Mouse (Mus musculus) lung, embryonic 16.5 days (tissue): ENCODE measurements around the gene Trmu. TPM values are rescaled to one million over a fixed set of nuclear protein-coding genes. Genes with fewer than 3 reads are reported as not detected.

Experiments
- ATAC-seq: fragments of 200-750 bp; cut with Nextera tagmentation; 2 replicates; pipeline ENCODE4 v1.8.0; 2017; ENCODE audit warnings: low read depth, mild to moderate bottlenecking, moderate library complexity
- H3K27ac ChIP-seq: fragments of 300-500 bp; sonication (generic); 2 replicates; pipeline ENCODE4 v1.5.1; 2014; ENCODE audit warnings: mild to moderate bottlenecking, control low read depth, low read length
- H3K27me3 ChIP-seq: fragments of 300-500 bp; sonication (generic); 2 replicates; pipeline ENCODE4 v1.6.1; 2014; ENCODE audit warnings: low read depth, low read length, mixed read lengths; ENCODE audit not compliant: control insufficient read depth, insufficient read depth
- H3K36me3 ChIP-seq: fragments of 300-500 bp; sonication (generic); 2 replicates; pipeline ENCODE4 v1.6.1; 2014; ENCODE audit warnings: low read length; ENCODE audit not compliant: control insufficient read depth, insufficient read depth
- H3K4me1 ChIP-seq: fragments of 300-500 bp; sonication (generic); replicated peaks from 2 replicates; pipeline ENCODE4 v1.6.1; 2014; ENCODE audit warnings: low read length, mixed read lengths; ENCODE audit not compliant: control insufficient read depth, insufficient read depth
- H3K4me2 ChIP-seq: fragments of 300-500 bp; sonication (generic); 2 replicates; pipeline ENCODE4 v1.6.1; 2014; ENCODE audit warnings: low read depth, low read length, control low read depth
- H3K4me3 ChIP-seq: fragments of 300-500 bp; sonication (generic); 2 replicates; pipeline ENCODE4 v1.5.1; 2014; ENCODE audit warnings: mild to moderate bottlenecking, low read length, control low read depth
- H3K9ac ChIP-seq: fragments of 300-500 bp; sonication (generic); 2 replicates; pipeline ENCODE4 v1.6.1; 2014; ENCODE audit warnings: low read length, control low read depth
- H3K9me3 ChIP-seq: fragments of 300-500 bp; sonication (generic); 2 replicates; pipeline ENCODE4 v1.6.1; 2016; ENCODE audit warnings: low read length; ENCODE audit not compliant: control insufficient read depth
- WGBS: fragments of 180-500 bp; shearing (Covaris S2); extraction: QIAGEN DNeasy Blood & Tissue Kit; methylation state at CpG from one replicate; pipeline ENCODE4 v1.1.7; 2014; 5-methylcytosine and 5-hydroxymethylcytosine counted together
- polyA plus RNA-seq: library from polyadenylated mRNA; unstranded; fragments of >200 nt; fragmentation: Nextera tagmentation; extraction: Ambion mirVana; gene quantifications from 2 replicates; pipeline ENCODE4 v1.2.1, GENCODE M21; 2015

The Trmu gene
- polyA plus RNA-seq = 41.6 and 48.8 TPM in 2 replicates

GRCm38 (mm10) chr15:85878848-85879497 lies at the start of gene Trmu:
Gene Trmu (plus strand): TSS chr15:85879312.
- Histone ChIP-seq H3K36me3 (peaks cover 31% of the 10 kb centered on the region), H3K4me2 (peak within 1 kb of the TSS; percentile 92), H3K9me3 (no peaks in the 10 kb centered on the region), H3K4me1 (peaks cover 13% of the 10 kb centered on the region), H3K4me3 (peak within 1 kb of the TSS; percentile 88), H3K27ac (peak within 1 kb of the TSS; percentile 90), H3K9ac (peak within 1 kb of the TSS; percentile 92), H3K27me3 (no peaks in the 10 kb centered on the region)
- ATAC-seq = peak; percentile 97
- WGBS = under 1% methylated on average over 48 of the region's 50 CpGs

GRCm38 (mm10) chr15:85829470-85829869 lies 49.6 kb upstream of the Trmu start:
- 73% methylated on average over 5 of the region's 5 CpGs for WGBS
- no peak overlapping the region for H3K27ac ChIP-seq
- ATAC-seq = no peak
- H3K4me2 ChIP-seq = no peak overlapping the region
- H3K9ac ChIP-seq = no peak overlapping the region
- H3K4me3 ChIP-seq = no peak overlapping the region
- H3K4me1 ChIP-seq = peaks cover 7% of the 10 kb centered on the region
- H3K27me3 ChIP-seq = no peaks in the 10 kb centered on the region
- no peaks in the 10 kb centered on the region for H3K9me3 ChIP-seq
- H3K36me3 ChIP-seq = no peaks in the 10 kb centered on the region

GRCm38 (mm10) chr15:85831954-85832590 lies 47.0 kb upstream of the Trmu start, which contains the start of gene Ttc38:
Gene Ttc38 (plus strand): TSS chr15:85832306.
- H3K9me3 ChIP-seq = no peaks in the 10 kb centered on the region
- WGBS = 2% methylated on average over 27 of the region's 27 CpGs
- H3K36me3 ChIP-seq = no peaks in the 10 kb centered on the region
- H3K4me2 ChIP-seq = peak within 1 kb of the TSS; percentile 83
- peaks cover 7% of the 10 kb centered on the region for H3K4me1 ChIP-seq
- peak within 1 kb of the TSS; percentile 74 for H3K9ac ChIP-seq
- H3K4me3 ChIP-seq = peak within 1 kb of the TSS; percentile 68
- peak; percentile 91 for ATAC-seq
- no peaks in the 10 kb centered on the region for H3K27me3 ChIP-seq
- no peak within 1 kb of the TSS for H3K27ac ChIP-seq

- Histone ChIP-seq H3K9ac (peak overlapping the region; percentile 74), H3K9me3 (no peaks in the 10 kb centered on the region), H3K36me3 (no peaks in the 10 kb centered on the region), H3K4me2 (peak overlapping the region; percentile 83), H3K4me3 (peak overlapping the region; percentile 68), H3K4me1 (peaks cover 7% of the 10 kb centered on the region), H3K27ac (no peak overlapping the region), H3K27me3 (no peaks in the 10 kb centered on the region)
- WGBS = 46% methylated on average over 8 of the region's 8 CpGs
- ATAC-seq = no peak
Measured at GRCm38 (mm10) chr15:85832599-85832998, 46.5 kb upstream of the Trmu start.

GRCm38 (mm10) chr15:85835335-85835734 lies 43.8 kb upstream of the Trmu start:
- WGBS = 44% methylated on average over 3 of the region's 3 CpGs
- no peaks in the 10 kb centered on the region for H3K27me3 ChIP-seq
- peaks cover 7% of the 10 kb centered on the region for H3K4me1 ChIP-seq
- H3K27ac ChIP-seq = no peak overlapping the region
- ATAC-seq = no peak
- H3K4me3 ChIP-seq = no peak overlapping the region
- H3K36me3 ChIP-seq = no peaks in the 10 kb centered on the region
- H3K9ac ChIP-seq = no peak overlapping the region
- no peak overlapping the region for H3K4me2 ChIP-seq
- H3K9me3 ChIP-seq = no peaks in the 10 kb centered on the region

GRCm38 (mm10) chr15:85836887-85837286 lies 42.2 kb upstream of the Trmu start:
- no peaks in the 10 kb centered on the region for H3K27me3 ChIP-seq
- no peak overlapping the region for H3K4me2 ChIP-seq
- 87% methylated on average over 5 of the region's 5 CpGs for WGBS
- H3K36me3 ChIP-seq = no peaks in the 10 kb centered on the region
- no peak for ATAC-seq
- H3K9me3 ChIP-seq = no peaks in the 10 kb centered on the region
- no peak overlapping the region for H3K4me3 ChIP-seq
- H3K4me1 ChIP-seq = peaks cover 4% of the 10 kb centered on the region
- no peak overlapping the region for H3K9ac ChIP-seq
- H3K27ac ChIP-seq = no peak overlapping the region

- Histone ChIP-seq H3K4me1 (no peaks in the 10 kb centered on the region), H3K9ac (no peak overlapping the region), H3K4me3 (no peak overlapping the region), H3K27ac (no peak overlapping the region), H3K4me2 (no peak overlapping the region), H3K27me3 (no peaks in the 10 kb centered on the region), H3K36me3 (no peaks in the 10 kb centered on the region), H3K9me3 (no peaks in the 10 kb centered on the region)
- no peak for ATAC-seq
- WGBS = 44% methylated on average over 6 of the region's 6 CpGs
Measured at GRCm38 (mm10) chr15:85840983-85841382, 38.1 kb upstream of the Trmu start.

GRCm38 (mm10) chr15:85841796-85842360 lies 37.2 kb upstream of the Trmu start:
- Histone ChIP-seq H3K9ac (no peak overlapping the region), H3K4me1 (no peaks in the 10 kb centered on the region), H3K9me3 (no peaks in the 10 kb centered on the region), H3K36me3 (no peaks in the 10 kb centered on the region), H3K4me3 (no peak overlapping the region), H3K27ac (no peak overlapping the region), H3K4me2 (no peak overlapping the region), H3K27me3 (no peaks in the 10 kb centered on the region)
- WGBS = 66% methylated on average over 5 of the region's 5 CpGs
- no peak for ATAC-seq

- Histone ChIP-seq H3K4me3 (no peak overlapping the region), H3K36me3 (no peaks in the 10 kb centered on the region), H3K9me3 (no peaks in the 10 kb centered on the region), H3K27me3 (no peaks in the 10 kb centered on the region), H3K27ac (no peak overlapping the region), H3K4me1 (no peaks in the 10 kb centered on the region), H3K9ac (no peak overlapping the region), H3K4me2 (no peak overlapping the region)
- ATAC-seq = no peak
Measured at GRCm38 (mm10) chr15:85845071-85845470, 34.0 kb upstream of the Trmu start.
